Mouse (Mus musculus) forebrain, postnatal 0 days (tissue): Measurements from ENCODE around the gene Mms19. TPM values are rescaled to one million over a fixed set of nuclear protein-coding genes. Genes with fewer than 3 reads are reported as not detected.
A peak's percentile ranks its signal among the peaks of the same experiment; 100 is the strongest.

ENCODE experiments used
- ATAC-seq: fragments of 200-750 bp; cut with Nextera tagmentation; 2 replicates; pipeline ENCODE4 v1.8.0; 2017; ENCODE audit warnings: mild to moderate bottlenecking, moderate library complexity
- DNase-seq: peaks from one replicate; pipeline ENCODE4 v3.0.0-alpha.2; 2015
- H3K27ac ChIP-seq: fragments of 300-500 bp; sonication (generic); 2 replicates; pipeline ENCODE4 v1.5.1; 2014; ENCODE audit warnings: low read depth, mild to moderate bottlenecking, antibody characterized with exemption, low read length, moderate library complexity, mixed read lengths
- H3K27me3 ChIP-seq: fragments of 300-500 bp; sonication (generic); 2 replicates; pipeline ENCODE4 v1.6.1; 2014; ENCODE audit warnings: mild to moderate bottlenecking, low read length, mixed read lengths; ENCODE audit not compliant: insufficient read depth
- H3K36me3 ChIP-seq: fragments of 300-500 bp; sonication (generic); 2 replicates; pipeline ENCODE4 v1.6.1; 2014; ENCODE audit warnings: mild to moderate bottlenecking, moderate library complexity; ENCODE audit not compliant: insufficient read depth
- H3K4me1 ChIP-seq: fragments of 300-500 bp; sonication (generic); 2 replicates; pipeline ENCODE4 v1.6.1; 2014; ENCODE audit warnings: antibody characterized with exemption; ENCODE audit not compliant: insufficient read depth
- H3K4me2 ChIP-seq: fragments of 300-500 bp; sonication (generic); 2 replicates; pipeline ENCODE4 v1.6.1; 2014; ENCODE audit warnings: low read depth, mild to moderate bottlenecking, moderate library complexity
- H3K4me3 ChIP-seq: fragments of 300-500 bp; sonication (generic); 2 replicates; pipeline ENCODE4 v1.5.1; 2014; ENCODE audit warnings: low read depth, low read length, mixed read lengths
- H3K9ac ChIP-seq: fragments of 300-500 bp; sonication (generic); 2 replicates; pipeline ENCODE4 v1.6.1; 2014; ENCODE audit warnings: mild to moderate bottlenecking
- H3K9me3 ChIP-seq: fragments of 300-500 bp; sonication (generic); 2 replicates; pipeline ENCODE4 v1.6.1; 2016; ENCODE audit warnings: low read length
- CTCF ChIP-seq: sonication (generic); IDR thresholded peaks from 2 replicates; pipeline ENCODE4 v1.5.1; 2016; ENCODE audit warnings: antibody characterized with exemption, control low read depth, low read depth
- WGBS: fragments of 180-500 bp; shearing (Covaris S2); extraction: QIAGEN DNeasy Blood & Tissue Kit; methylation state at CpG from one replicate; pipeline ENCODE4 v1.1.7; 2014; 5-methylcytosine and 5-hydroxymethylcytosine counted together
- polyA plus RNA-seq: library from polyadenylated mRNA; unstranded; fragments of >200 nt; fragmentation: Nextera tagmentation; extraction: Ambion mirVana; gene quantifications from 2 replicates; pipeline ENCODE4 v1.2.1, GENCODE M21; 2015
- total RNA-seq: library from RNA; depleted of rRNA; stranded (reverse); fragments of >200 nt; gene quantifications from 2 replicates; pipeline ENCODE4 v1.2.3, GENCODE M21; 2014

The Mms19 gene
- total and polyA plus RNA-seq, 2 experiments from 2014 or later, result 25.8 to 66.5 TPM

- no peaks in the 10 kb centered on the region for H3K27me3 ChIP-seq
- no peak for TF ChIP-seq CTCF
- ATAC-seq, result no peak
- H3K36me3 ChIP-seq, result no peaks in the 10 kb centered on the region
- no peak for DNase-seq
- H3K4me1 ChIP-seq, result no peaks in the 10 kb centered on the region
- H3K4me2 ChIP-seq, result no peak overlapping the region
- H3K4me3 ChIP-seq, result no peak overlapping the region
- no peaks in the 10 kb centered on the region for H3K9me3 ChIP-seq
- 83% methylated on average over 9 of the region's 9 CpGs for WGBS
- no peak overlapping the region for H3K27ac ChIP-seq
- no peak overlapping the region for H3K9ac ChIP-seq
These were observed 18.0 kb upstream of the Mms19 start for GRCm38 (mm10) chr19:41998770-41999548.

GRCm38 (mm10) chr19:41997090-41997489 lies 16.1 kb upstream of the Mms19 start:
- Histone ChIP-seq H3K9me3 (no peaks in the 10 kb centered on the region), H3K4me1 (no peaks in the 10 kb centered on the region), H3K4me2 (no peak overlapping the region), H3K4me3 (no peak overlapping the region), H3K27me3 (no peaks in the 10 kb centered on the region), H3K9ac (no peak overlapping the region), H3K27ac (no peak overlapping the region), H3K36me3 (no peaks in the 10 kb centered on the region)
- TF ChIP-seq CTCF, result no peak
- DNase-seq (no peak), ATAC-seq (no peak)
- 93% methylated on average over 10 of the region's 10 CpGs for WGBS

GRCm38 (mm10) chr19:41995483-41995882 lies 14.5 kb upstream of the Mms19 start:
- no peak overlapping the region for H3K4me2 ChIP-seq
- no peak for ATAC-seq
- no peak overlapping the region for H3K9ac ChIP-seq
- TF ChIP-seq CTCF, result no peak
- no peaks in the 10 kb centered on the region for H3K4me1 ChIP-seq
- no peak overlapping the region for H3K4me3 ChIP-seq
- no peaks in the 10 kb centered on the region for H3K9me3 ChIP-seq
- 40% methylated on average over 1 of the region's 1 CpGs for WGBS
- no peaks in the 10 kb centered on the region for H3K36me3 ChIP-seq
- no peak overlapping the region for H3K27ac ChIP-seq
- no peak for DNase-seq
- H3K27me3 ChIP-seq, result no peaks in the 10 kb centered on the region

DNA sequence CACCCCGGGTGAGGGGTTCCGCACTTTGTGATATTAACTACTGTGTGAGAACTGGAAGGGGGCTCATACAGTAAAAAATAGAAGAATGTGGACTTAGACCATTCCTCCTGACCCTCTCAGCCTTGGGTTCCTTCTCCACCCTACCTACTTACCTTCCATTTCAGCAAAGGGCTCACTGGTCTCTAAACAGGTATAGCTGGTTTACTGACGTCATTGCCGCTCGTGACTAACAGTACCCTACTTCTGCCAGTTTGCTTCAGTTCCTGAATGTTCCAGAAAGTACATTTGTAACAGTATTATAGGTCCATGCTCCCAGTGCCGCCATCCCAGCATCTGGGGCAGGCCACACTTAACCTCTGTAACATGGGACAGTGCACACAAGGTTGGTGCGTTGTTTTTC lies 13.1 kb upstream of the Mms19 start:
- H3K9ac ChIP-seq, result no peak overlapping the region
- no peak for ATAC-seq
- no peak overlapping the region for H3K4me2 ChIP-seq
- no peaks in the 10 kb centered on the region for H3K4me1 ChIP-seq
- no peaks in the 10 kb centered on the region for H3K27me3 ChIP-seq
- DNase-seq, result no peak
- no peak for TF ChIP-seq CTCF
- no peaks in the 10 kb centered on the region for H3K36me3 ChIP-seq
- no peak overlapping the region for H3K4me3 ChIP-seq
- H3K9me3 ChIP-seq, result no peaks in the 10 kb centered on the region
- H3K27ac ChIP-seq, result no peak overlapping the region
- 95% methylated on average over 7 of the region's 7 CpGs for WGBS

GRCm38 (mm10) chr19:41993484-41993883 lies 12.5 kb upstream of the Mms19 start:
- WGBS, result 44% methylated on average over 6 of the region's 6 CpGs
- Histone ChIP-seq H3K27ac (no peak overlapping the region), H3K27me3 (no peaks in the 10 kb centered on the region), H3K9me3 (no peaks in the 10 kb centered on the region), H3K36me3 (no peaks in the 10 kb centered on the region), H3K4me3 (no peak overlapping the region), H3K4me1 (no peaks in the 10 kb centered on the region), H3K4me2 (no peak overlapping the region), H3K9ac (no peak overlapping the region)
- no peak for TF ChIP-seq CTCF
- DNase-seq (peak; percentile 45), ATAC-seq (no peak)

DNA sequence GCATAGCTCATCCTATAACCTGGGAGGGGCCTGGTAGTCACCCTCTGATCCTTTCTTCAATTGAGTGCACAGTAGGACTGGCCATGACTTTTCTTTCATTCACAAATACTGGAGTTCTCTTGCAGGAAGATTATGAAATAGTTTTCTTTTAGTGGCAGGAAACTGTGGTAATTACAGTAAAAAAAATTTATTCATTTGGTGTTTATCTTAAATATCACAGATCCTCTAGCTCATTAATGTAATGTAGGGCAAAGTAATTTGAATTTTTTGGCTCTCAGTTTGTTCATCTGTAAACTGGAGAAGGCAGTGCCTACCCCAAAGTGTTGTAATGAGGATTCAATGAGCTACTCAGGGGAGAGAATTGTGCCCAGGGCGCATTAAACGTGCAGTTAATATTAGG lies 12.0 kb upstream of the Mms19 start:
- H3K27me3 ChIP-seq, result no peaks in the 10 kb centered on the region
- WGBS, result 76% methylated on average over 2 of the region's 2 CpGs
- TF ChIP-seq CTCF, result no peak

DNA sequence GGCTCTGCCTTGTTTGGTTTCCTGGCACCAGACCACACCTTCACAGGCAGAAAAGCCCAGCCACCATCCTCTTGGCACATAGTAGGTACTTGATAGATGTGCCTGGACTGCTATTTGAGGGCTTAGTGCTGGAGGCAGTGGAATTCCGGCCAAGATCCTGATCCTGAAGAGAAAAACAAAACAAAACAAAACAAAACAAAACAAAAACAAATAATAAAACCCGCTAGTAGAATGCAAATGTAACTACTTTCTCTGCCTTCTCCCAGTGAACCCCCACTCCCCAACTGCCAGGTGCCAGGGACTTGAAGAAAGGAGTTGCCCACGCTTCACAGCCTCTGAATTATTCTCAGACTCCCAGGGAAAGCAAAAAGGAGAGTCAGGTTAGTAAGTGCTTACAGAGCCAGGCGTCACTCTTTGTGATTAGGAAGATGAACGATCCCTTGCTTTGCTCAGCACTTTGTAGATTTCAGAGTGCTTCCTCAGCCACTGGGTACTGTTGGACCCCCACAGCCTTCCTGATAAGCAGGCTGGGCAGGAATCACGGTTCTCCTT lies 11.0 kb upstream of the Mms19 start:
- Histone ChIP-seq H3K36me3 (no peaks in the 10 kb centered on the region), H3K27me3 (no peaks in the 10 kb centered on the region), H3K4me2 (no peak overlapping the region), H3K27ac (no peak overlapping the region), H3K4me3 (no peak overlapping the region), H3K4me1 (no peaks in the 10 kb centered on the region), H3K9ac (no peak overlapping the region), H3K9me3 (no peaks in the 10 kb centered on the region)
- ATAC-seq (no peak), DNase-seq (no peak)
- no peak for TF ChIP-seq CTCF
- WGBS, result 21% methylated on average over 6 of the region's 6 CpGs

More for the DNA sequence above, 12.0 kb upstream of the Mms19 start:
- no peak for ATAC-seq
- Histone ChIP-seq H3K4me1 (no peaks in the 10 kb centered on the region), H3K9me3 (no peaks in the 10 kb centered on the region), H3K27ac (no peak overlapping the region), H3K36me3 (no peaks in the 10 kb centered on the region), H3K9ac (no peak overlapping the region), H3K4me3 (no peak overlapping the region), H3K4me2 (no peak overlapping the region)
- DNase-seq, result no peak
